Mouse (Mus musculus): ENCODE results near the gene Gm10318. TPM values are rescaled to one million over a fixed set of nuclear protein-coding genes. Genes with fewer than 3 reads are reported as not detected.

Gm10318 gene
- polyA plus RNA-seq (2015; fragmentation: Nextera tagmentation; extraction: Ambion mirVana): not detected in 2 replicates

- ATAC-seq (replicated peaks; ENCODE audit: extremely low read depth, insufficient read depth, low FRiP score): no peak
- Histone ChIP-seq H3K4me1 (ENCODE audit: control insufficient read depth, insufficient read depth, low read length) (no peaks in the 10 kb centered on the region), H3K9ac (ENCODE audit: low read length) (no peak within 1 kb of the TSS), H3K9me3 (replicated peaks; ENCODE audit: control insufficient read depth, low read length) (no peaks in the 10 kb centered on the region), H3K27ac (ENCODE audit: low read length) (no peak within 1 kb of the TSS), H3K36me3 (ENCODE audit: control insufficient read depth, insufficient read depth) (no peaks in the 10 kb centered on the region), H3K4me2 (ENCODE audit: low read depth, low read length) (no peak within 1 kb of the TSS), H3K27me3 (ENCODE audit: control insufficient read depth, insufficient read depth, low read length) (no peaks in the 10 kb centered on the region), H3K4me3 (ENCODE audit: low read length) (no peak within 1 kb of the TSS)
- 61% methylated on average over 9 of the region's 9 CpGs for WGBS
Observed at GRCm38 (mm10) chr10:77852559-77852958, at the start of gene Gm10318. Gm10318 (plus strand) TSS chr10:77852859.

GRCm38 (mm10) chr10:77804095-77804494 lies 48.6 kb upstream of the Gm10318 start:
- Histone ChIP-seq H3K9ac (ENCODE audit: low read length) (no peak overlapping the region), H3K36me3 (ENCODE audit: control insufficient read depth, insufficient read depth) (no peaks in the 10 kb centered on the region), H3K27ac (ENCODE audit: low read length) (no peak overlapping the region), H3K27me3 (ENCODE audit: control insufficient read depth, insufficient read depth, low read length) (no peaks in the 10 kb centered on the region), H3K9me3 (replicated peaks; ENCODE audit: control insufficient read depth, low read length) (0 out of 2 replicates have a peak, but pooled peaks cover 2% of the 10 kb centered on the region), H3K4me1 (ENCODE audit: control insufficient read depth, insufficient read depth, low read length) (no peaks in the 10 kb centered on the region), H3K4me3 (ENCODE audit: low read length) (no peak overlapping the region), H3K4me2 (ENCODE audit: low read depth, low read length) (no peak overlapping the region)
- 59% methylated on average over 3 of the region's 3 CpGs for WGBS
- no peak for ATAC-seq (replicated peaks; ENCODE audit: extremely low read depth, insufficient read depth, low FRiP score)

GRCm38 (mm10) chr10:77811743-77812142 lies 40.9 kb upstream of the Gm10318 start, which contains the start of gene Gm9507:
Gm9507 (minus strand) TSS chr10:77811843.
- Histone ChIP-seq H3K27me3 (ENCODE audit: control insufficient read depth, insufficient read depth, low read length) (no peaks in the 10 kb centered on the region), H3K9ac (ENCODE audit: low read length) (no peak within 1 kb of the TSS), H3K4me2 (ENCODE audit: low read depth, low read length) (no peak within 1 kb of the TSS), H3K36me3 (ENCODE audit: control insufficient read depth, insufficient read depth) (no peaks in the 10 kb centered on the region), H3K4me1 (ENCODE audit: control insufficient read depth, insufficient read depth, low read length) (no peaks in the 10 kb centered on the region), H3K4me3 (ENCODE audit: low read length) (no peak within 1 kb of the TSS), H3K27ac (ENCODE audit: low read length) (no peak within 1 kb of the TSS), H3K9me3 (replicated peaks; ENCODE audit: control insufficient read depth, low read length) (peaks cover 8% of the 10 kb centered on the region)
- no peak for ATAC-seq (replicated peaks; ENCODE audit: extremely low read depth, insufficient read depth, low FRiP score)
- WGBS: 76% methylated on average over 5 of the region's 5 CpGs

GRCm38 (mm10) chr10:77814382-77814781 lies 38.3 kb upstream of the Gm10318 start, which contains the start of gene Gm2696:
Gm2696 (plus strand) TSS chr10:77814682.
- no peak within 1 kb of the TSS for H3K4me3 ChIP-seq (ENCODE audit: low read length)
- no peak within 1 kb of the TSS for H3K27ac ChIP-seq (ENCODE audit: low read length)
- peaks cover 5% of the 10 kb centered on the region for H3K9me3 ChIP-seq (replicated peaks; ENCODE audit: control insufficient read depth, low read length)
- WGBS: 44% methylated on average over 4 of the region's 4 CpGs
- no peaks in the 10 kb centered on the region for H3K36me3 ChIP-seq (ENCODE audit: control insufficient read depth, insufficient read depth)
- no peak for ATAC-seq (replicated peaks; ENCODE audit: extremely low read depth, insufficient read depth, low FRiP score)
- no peak within 1 kb of the TSS for H3K9ac ChIP-seq (ENCODE audit: low read length)
- no peak within 1 kb of the TSS for H3K4me2 ChIP-seq (ENCODE audit: low read depth, low read length)
- no peaks in the 10 kb centered on the region for H3K4me1 ChIP-seq (ENCODE audit: control insufficient read depth, insufficient read depth, low read length)
- H3K27me3 ChIP-seq (ENCODE audit: control insufficient read depth, insufficient read depth, low read length): no peaks in the 10 kb centered on the region

- no peaks in the 10 kb centered on the region for H3K27me3 ChIP-seq (ENCODE audit: control insufficient read depth, insufficient read depth, low read length)
- no peak overlapping the region for H3K4me2 ChIP-seq (ENCODE audit: low read depth, low read length)
- no peak overlapping the region for H3K4me3 ChIP-seq (ENCODE audit: low read length)
- no peak overlapping the region for H3K27ac ChIP-seq (ENCODE audit: low read length)
- no peaks in the 10 kb centered on the region for H3K4me1 ChIP-seq (ENCODE audit: control insufficient read depth, insufficient read depth, low read length)
- no peak overlapping the region for H3K9ac ChIP-seq (ENCODE audit: low read length)
- no peaks in the 10 kb centered on the region for H3K36me3 ChIP-seq (ENCODE audit: control insufficient read depth, insufficient read depth)
- 25% methylated on average over 5 of the region's 5 CpGs for WGBS
- ATAC-seq (replicated peaks; ENCODE audit: extremely low read depth, insufficient read depth, low FRiP score): no peak
- H3K9me3 ChIP-seq (replicated peaks; ENCODE audit: control insufficient read depth, low read length): no peaks in the 10 kb centered on the region; the same call in 1 of the 2 replicates
Observed at GRCm38 (mm10) chr10:77815514-77815913, 37.1 kb upstream of the Gm10318 start.

GRCm38 (mm10) chr10:77818523-77818922 lies 34.1 kb upstream of the Gm10318 start:
- H3K36me3 ChIP-seq (ENCODE audit: control insufficient read depth, insufficient read depth): no peaks in the 10 kb centered on the region
- no peak overlapping the region for H3K4me3 ChIP-seq (ENCODE audit: low read length)
- WGBS: 93% methylated on average over 4 of the region's 4 CpGs
- no peak overlapping the region for H3K9ac ChIP-seq (ENCODE audit: low read length)
- H3K4me2 ChIP-seq (ENCODE audit: low read depth, low read length): no peak overlapping the region
- ATAC-seq (replicated peaks; ENCODE audit: extremely low read depth, insufficient read depth, low FRiP score): no peak
- H3K4me1 ChIP-seq (ENCODE audit: control insufficient read depth, insufficient read depth, low read length): no peaks in the 10 kb centered on the region
- H3K27ac ChIP-seq (ENCODE audit: low read length): no peak overlapping the region
- no peaks in the 10 kb centered on the region for H3K27me3 ChIP-seq (ENCODE audit: control insufficient read depth, insufficient read depth, low read length)
- H3K9me3 ChIP-seq (replicated peaks; ENCODE audit: control insufficient read depth, low read length): no peaks in the 10 kb centered on the region; the same call in 1 of the 2 replicates

- no peaks in the 10 kb centered on the region for H3K27me3 ChIP-seq (ENCODE audit: control insufficient read depth, insufficient read depth, low read length)
- no peak for ATAC-seq (replicated peaks; ENCODE audit: extremely low read depth, insufficient read depth, low FRiP score)
- no peak overlapping the region for H3K4me2 ChIP-seq (ENCODE audit: low read depth, low read length)
- no peak overlapping the region for H3K9ac ChIP-seq (ENCODE audit: low read length)
- no peaks in the 10 kb centered on the region; the same call in 1 of the 2 replicates for H3K9me3 ChIP-seq (replicated peaks; ENCODE audit: control insufficient read depth, low read length)
- H3K36me3 ChIP-seq (ENCODE audit: control insufficient read depth, insufficient read depth): no peaks in the 10 kb centered on the region
- H3K4me3 ChIP-seq (ENCODE audit: low read length): no peak overlapping the region
- no peaks in the 10 kb centered on the region for H3K4me1 ChIP-seq (ENCODE audit: control insufficient read depth, insufficient read depth, low read length)
- no peak overlapping the region for H3K27ac ChIP-seq (ENCODE audit: low read length)
- WGBS: 42% methylated on average over 4 of the region's 4 CpGs
Observed at GRCm38 (mm10) chr10:77819203-77819602, 33.5 kb upstream of the Gm10318 start.

GRCm38 (mm10) chr10:77826951-77827350 lies 25.7 kb upstream of the Gm10318 start, which contains the start of gene Krtap10-4:
Krtap10-4 (minus strand) TSS chr10:77827095.
- no peak within 1 kb of the TSS for H3K27ac ChIP-seq (ENCODE audit: low read length)
- no peak within 1 kb of the TSS for H3K9ac ChIP-seq (ENCODE audit: low read length)
- 52% methylated on average over 6 of the region's 6 CpGs for WGBS
- no peaks in the 10 kb centered on the region for H3K36me3 ChIP-seq (ENCODE audit: control insufficient read depth, insufficient read depth)
- H3K4me2 ChIP-seq (ENCODE audit: low read depth, low read length): no peak within 1 kb of the TSS
- no peaks in the 10 kb centered on the region for H3K27me3 ChIP-seq (ENCODE audit: control insufficient read depth, insufficient read depth, low read length)
- peaks cover 3% of the 10 kb centered on the region; the same call in 1 of the 2 replicates for H3K9me3 ChIP-seq (replicated peaks; ENCODE audit: control insufficient read depth, low read length)
- ATAC-seq (replicated peaks; ENCODE audit: extremely low read depth, insufficient read depth, low FRiP score): no peak
- no peak within 1 kb of the TSS for H3K4me3 ChIP-seq (ENCODE audit: low read length)
- H3K4me1 ChIP-seq (ENCODE audit: control insufficient read depth, insufficient read depth, low read length): no peaks in the 10 kb centered on the region

- Histone ChIP-seq H3K27me3 (ENCODE audit: control insufficient read depth, insufficient read depth, low read length) (no peaks in the 10 kb centered on the region), H3K4me3 (ENCODE audit: low read length) (no peak within 1 kb of the TSS), H3K36me3 (ENCODE audit: control insufficient read depth, insufficient read depth) (no peaks in the 10 kb centered on the region), H3K27ac (ENCODE audit: low read length) (no peak within 1 kb of the TSS), H3K9ac (ENCODE audit: low read length) (no peak within 1 kb of the TSS), H3K9me3 (replicated peaks; ENCODE audit: control insufficient read depth, low read length) (peaks cover under 1% of the 10 kb centered on the region; the same call in 1 of the 2 replicates), H3K4me1 (ENCODE audit: control insufficient read depth, insufficient read depth, low read length) (no peaks in the 10 kb centered on the region), H3K4me2 (ENCODE audit: low read depth, low read length) (no peak within 1 kb of the TSS)
- 59% methylated on average over 9 of the region's 9 CpGs for WGBS
- ATAC-seq (replicated peaks; ENCODE audit: extremely low read depth, insufficient read depth, low FRiP score): no peak
Observed at GRCm38 (mm10) chr10:77835647-77836046, 17.0 kb upstream of the Gm10318 start, which contains the start of gene Krtap10-10. Krtap10-10 (plus strand) TSS chr10:77835947.

Measured in heart, embryonic 16.5 days (tissue).